Mouse (Mus musculus) heart, embryonic 10.5 days (tissue): ENCODE measurements at regions not wholly inside any gene's neighbourhood (a gene's known extent, or its start where the extent isn't known, plus 50 kb on each side); places are given as distances from the start of the nearest gene placed in this dataset.

Experiments
- DNase-seq: peaks from one replicate; pipeline ENCODE4 v3.0.0-alpha.2; 2017; ENCODE audit warnings: low spot score
- H3K27ac ChIP-seq: fragments of 300-500 bp; sonication (generic); 2 replicates; pipeline ENCODE4 v1.5.1; 2016; ENCODE audit warnings: mild to moderate bottlenecking
- H3K27me3 ChIP-seq: fragments of 300-500 bp; sonication (generic); 2 replicates; pipeline ENCODE4 v1.6.1; 2016; ENCODE audit warnings: mild to moderate bottlenecking; ENCODE audit not compliant: poor library complexity, insufficient read depth, severe bottlenecking
- H3K36me3 ChIP-seq: fragments of 300-500 bp; sonication (generic); 2 replicates; pipeline ENCODE4 v1.6.1; 2016; ENCODE audit warnings: mild to moderate bottlenecking, moderate library complexity
- H3K4me1 ChIP-seq: fragments of 300-500 bp; sonication (generic); 2 replicates; pipeline ENCODE4 v1.6.1; 2016; ENCODE audit warnings: mild to moderate bottlenecking
- H3K4me3 ChIP-seq: fragments of 300-500 bp; sonication (generic); 2 replicates; pipeline ENCODE4 v1.5.1; 2016; ENCODE audit warnings: mild to moderate bottlenecking, moderate library complexity
- H3K9me3 ChIP-seq: fragments of 300-500 bp; sonication (generic); 2 replicates; pipeline ENCODE4 v1.6.1; 2016; ENCODE audit warnings: mild to moderate bottlenecking, moderate library complexity
- WGBS: fragments of 180-500 bp; shearing (Covaris S2); methylation state at CpG from one replicate; pipeline ENCODE4 v1.1.7; 2016; 5-methylcytosine and 5-hydroxymethylcytosine counted together

- Histone ChIP-seq H3K27me3 (no peaks in the 10 kb centered on the region), H3K9me3 (no peaks in the 10 kb centered on the region), H3K36me3 (no peaks in the 10 kb centered on the region), H3K4me3 (no peak overlapping the region; the same call in 1 of the 2 replicates), H3K27ac (peak overlapping the region; percentile 62; the same call in 1 of the 2 replicates), H3K4me1 (peaks cover 15% of the 10 kb centered on the region; the same call in 1 of the 2 replicates)
- DNase-seq: no peak
- 73% methylated on average over 7 of the region's 7 CpGs for WGBS
These were observed 102.1 kb upstream of the Rap1b start for GRCm38 (mm10) chr10:117947911-117948310.

GRCm38 (mm10) chr10:117952116-117953025, 106.5 kb upstream of the Rap1b start:
- no peaks in the 10 kb centered on the region for H3K9me3 ChIP-seq
- 0 out of 2 replicates have a peak overlapping the region, but pooled peaks have one; percentile 12 for H3K4me3 ChIP-seq
- 69% methylated on average over 26 of the region's 26 CpGs for WGBS
- H3K36me3 ChIP-seq: no peaks in the 10 kb centered on the region
- no peak for DNase-seq
- peaks cover 5% of the 10 kb centered on the region; the same call in 1 of the 2 replicates for H3K4me1 ChIP-seq
- H3K27ac ChIP-seq: 0 out of 2 replicates have a peak overlapping the region, but pooled peaks have one; percentile 42
- no peaks in the 10 kb centered on the region for H3K27me3 ChIP-seq

DNA sequence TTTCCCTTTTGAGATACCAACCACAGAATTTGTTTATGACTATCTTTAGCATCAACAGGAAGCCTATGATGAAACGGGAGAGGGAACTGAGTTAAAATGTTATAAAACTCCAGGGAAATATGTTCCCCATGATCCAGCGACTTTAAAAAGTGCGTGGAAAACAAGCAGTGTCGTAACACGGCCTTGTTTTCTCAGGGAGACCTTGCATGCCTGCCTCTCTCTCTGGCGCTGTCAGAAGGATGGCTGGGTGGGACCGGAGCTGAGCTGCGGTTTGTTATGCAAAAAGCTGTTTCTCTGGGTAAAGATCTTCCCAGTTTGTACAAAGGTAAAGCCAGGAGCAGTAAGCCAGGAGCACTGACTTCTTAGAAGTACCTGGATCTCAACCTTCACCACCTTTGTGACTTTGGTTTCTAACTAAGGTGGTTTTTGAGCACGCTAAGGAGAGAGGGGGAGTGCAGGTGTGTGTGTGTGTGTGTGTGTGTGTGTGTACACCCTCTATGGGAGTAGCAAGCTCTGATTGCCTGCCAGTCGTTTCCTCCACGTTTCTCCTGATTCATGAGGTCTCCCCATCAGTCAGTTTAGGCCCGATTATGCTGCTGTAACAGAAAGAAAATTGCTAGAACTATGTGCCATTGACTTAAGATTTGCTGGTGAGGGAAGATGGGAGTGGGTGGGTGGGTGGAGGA, 107.3 kb upstream of the Rap1b start:
- WGBS: 35% methylated on average over 12 of the region's 12 CpGs
- DNase-seq: no peak
- H3K36me3 ChIP-seq: no peaks in the 10 kb centered on the region
- H3K4me3 ChIP-seq: no peak overlapping the region
- H3K9me3 ChIP-seq: no peaks in the 10 kb centered on the region
- no peaks in the 10 kb centered on the region for H3K27me3 ChIP-seq
- no peaks in the 10 kb centered on the region; the same call in 1 of the 2 replicates for H3K4me1 ChIP-seq
- H3K27ac ChIP-seq: no peak overlapping the region

DNA sequence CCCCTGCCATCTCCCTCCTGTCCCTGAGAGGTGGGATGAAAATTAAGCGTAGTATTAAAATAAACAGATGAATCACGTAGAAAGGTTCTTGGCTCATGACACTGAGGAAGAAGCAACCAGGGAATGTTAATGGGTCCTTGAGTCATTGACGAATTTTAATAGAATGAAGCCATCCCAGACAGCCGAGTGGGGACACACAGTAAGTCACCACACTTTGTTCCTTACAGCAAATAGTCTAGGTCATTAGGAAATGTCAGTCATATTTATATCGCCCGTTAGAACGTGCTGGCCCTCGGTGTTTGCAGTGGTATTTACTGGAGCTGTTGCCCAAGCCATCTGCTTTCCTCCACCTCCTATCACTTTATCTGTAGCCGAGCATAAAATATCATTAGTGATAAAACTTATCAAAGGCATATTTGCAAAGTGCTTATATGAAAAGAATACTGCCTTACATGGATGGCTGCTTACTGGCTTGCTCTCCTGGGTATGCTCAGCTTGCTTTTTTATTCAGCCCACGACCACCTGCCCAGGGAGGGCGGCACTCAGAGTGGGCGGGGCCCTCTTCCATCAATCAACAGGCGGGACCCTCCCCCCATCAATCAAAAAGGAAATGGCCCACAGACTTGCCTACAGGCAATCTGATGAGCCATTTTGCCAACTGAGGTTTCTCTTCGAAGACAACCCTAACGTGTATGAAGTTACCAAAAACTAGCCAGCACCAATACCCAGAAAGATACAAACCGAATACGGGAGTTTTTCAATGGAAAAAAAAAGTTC, 110.5 kb upstream of the Rap1b start:
- H3K4me1 ChIP-seq: no peaks in the 10 kb centered on the region; the same call in 1 of the 2 replicates
- no peak overlapping the region for H3K27ac ChIP-seq
- H3K9me3 ChIP-seq: no peaks in the 10 kb centered on the region
- no peaks in the 10 kb centered on the region for H3K27me3 ChIP-seq
- no peak for DNase-seq
- no peak overlapping the region for H3K4me3 ChIP-seq
- 86% methylated on average over 17 of the region's 17 CpGs for WGBS
- H3K36me3 ChIP-seq: no peaks in the 10 kb centered on the region

- H3K27me3 ChIP-seq: 0 out of 2 replicates have a peak, but pooled peaks cover 5% of the 10 kb centered on the region
- H3K4me1 ChIP-seq: no peaks in the 10 kb centered on the region
- no peaks in the 10 kb centered on the region for H3K9me3 ChIP-seq
- H3K36me3 ChIP-seq: no peaks in the 10 kb centered on the region
- H3K4me3 ChIP-seq: no peak overlapping the region
- DNase-seq: no peak
- 69% methylated on average over 6 of the region's 6 CpGs for WGBS
- H3K27ac ChIP-seq: no peak overlapping the region
These were observed 128.9 kb upstream of the Rap1b start for GRCm38 (mm10) chr10:117974706-117975105.

DNA sequence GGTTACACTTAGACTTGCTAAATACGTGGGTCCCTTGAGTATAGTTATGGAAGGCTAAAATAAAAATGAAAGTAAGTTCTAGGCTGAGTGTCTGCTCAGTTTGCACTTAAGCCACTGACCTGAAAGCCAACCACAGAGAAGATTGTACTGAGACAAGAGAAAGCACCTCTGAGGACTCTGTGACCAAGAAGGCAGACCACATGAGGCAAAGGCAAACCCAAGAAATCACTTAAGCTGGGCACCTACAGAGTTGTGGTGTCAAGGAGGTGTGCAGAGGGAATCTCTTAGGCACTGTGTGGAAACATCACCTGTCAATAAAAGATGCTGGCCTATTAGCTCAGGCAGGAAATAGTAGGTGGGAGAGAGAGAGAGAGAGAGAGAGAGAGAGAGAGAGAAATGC, 129.6 kb upstream of the Rap1b start:
- Histone ChIP-seq H3K27me3 (0 out of 2 replicates have a peak, but pooled peaks cover 5% of the 10 kb centered on the region), H3K4me3 (no peak overlapping the region), H3K27ac (no peak overlapping the region), H3K4me1 (no peaks in the 10 kb centered on the region), H3K36me3 (no peaks in the 10 kb centered on the region), H3K9me3 (no peaks in the 10 kb centered on the region)
- no peak for DNase-seq
- WGBS: 81% methylated on average over 1 of the region's 1 CpGs

DNA sequence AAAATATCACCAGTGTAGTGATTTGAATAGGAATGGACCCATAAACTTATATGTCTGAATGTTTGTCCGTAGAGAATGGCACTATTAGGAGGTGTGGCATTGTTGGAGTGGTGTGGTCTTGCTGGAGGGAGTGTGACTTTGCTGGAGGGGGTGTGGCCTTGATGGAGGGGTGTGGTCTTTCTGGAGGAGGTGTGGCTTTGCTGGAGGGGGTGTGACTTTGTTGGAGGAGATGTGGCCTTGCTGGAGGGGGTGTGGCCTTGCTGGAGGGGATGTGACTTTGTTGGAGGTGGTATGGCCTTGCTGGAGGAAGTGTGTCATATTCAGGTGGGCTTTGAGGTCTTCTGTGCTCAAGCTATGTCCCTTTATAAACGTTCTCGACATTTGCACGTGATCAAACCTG, 133.3 kb upstream of the Rap1b start:
- DNase-seq: no peak
- H3K27me3 ChIP-seq: 0 out of 2 replicates have a peak, but pooled peaks cover 5% of the 10 kb centered on the region
- no peak overlapping the region for H3K27ac ChIP-seq
- no peaks in the 10 kb centered on the region for H3K36me3 ChIP-seq
- H3K4me1 ChIP-seq: peaks cover 4% of the 10 kb centered on the region; the same call in 1 of the 2 replicates
- no peaks in the 10 kb centered on the region for H3K9me3 ChIP-seq
- WGBS: 89% methylated on average over 4 of the region's 4 CpGs
- H3K4me3 ChIP-seq: no peak overlapping the region

DNA sequence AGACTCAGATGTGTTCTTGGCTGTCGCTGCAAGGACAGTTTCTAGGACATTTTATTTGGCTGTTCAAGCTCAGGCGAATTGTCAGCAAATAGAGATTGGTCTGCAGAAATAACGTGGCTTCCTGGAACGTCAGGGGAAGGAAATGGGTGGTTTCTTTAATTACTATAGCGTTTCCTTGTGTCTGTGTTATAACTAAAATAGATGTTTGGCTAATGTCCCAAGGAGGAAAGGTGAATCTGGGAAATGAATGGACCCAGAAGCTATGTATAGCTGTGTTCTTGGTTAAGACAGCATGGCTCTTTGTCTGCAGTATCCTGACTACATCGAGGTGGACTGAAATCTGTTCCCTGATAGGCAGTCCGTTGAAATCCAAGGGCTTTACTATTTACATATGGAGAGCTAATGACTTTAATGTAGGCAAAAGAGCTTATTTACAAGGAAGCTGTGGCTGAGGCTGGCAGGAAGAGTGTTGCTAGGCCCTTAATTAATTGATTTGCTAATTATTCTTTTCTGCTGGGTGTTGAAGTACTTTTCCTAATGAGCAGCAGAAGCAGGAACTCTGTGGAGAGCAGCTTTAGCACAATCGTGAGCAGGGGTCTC, 136.9 kb upstream of the Rap1b start:
- Histone ChIP-seq H3K36me3 (no peaks in the 10 kb centered on the region), H3K4me1 (peaks cover 17% of the 10 kb centered on the region), H3K9me3 (no peaks in the 10 kb centered on the region), H3K4me3 (no peak overlapping the region), H3K27ac (no peak overlapping the region), H3K27me3 (no peaks in the 10 kb centered on the region)
- no peak for DNase-seq
- WGBS: 40% methylated on average over 8 of the region's 8 CpGs

DNA sequence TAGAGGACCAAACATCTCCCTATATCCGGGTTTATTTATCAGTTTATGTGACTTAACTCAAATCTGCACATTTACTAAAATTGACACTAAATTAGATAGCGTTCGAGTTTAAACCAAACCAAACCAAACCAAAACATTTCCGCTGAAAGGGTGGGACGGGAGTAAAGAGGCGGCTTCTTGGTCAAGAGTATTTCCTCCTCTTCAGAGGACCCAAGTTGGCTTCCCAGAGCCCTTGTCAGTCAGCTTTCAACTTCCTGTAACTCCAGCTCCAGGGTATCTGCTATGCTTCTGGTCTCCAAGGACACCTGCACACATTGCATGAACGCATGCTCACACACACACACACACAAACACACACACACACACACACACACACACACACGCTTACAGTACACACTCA, 137.4 kb upstream of the Rap1b start:
- no peaks in the 10 kb centered on the region for H3K36me3 ChIP-seq
- WGBS: 70% methylated on average over 8 of the region's 8 CpGs
- H3K4me1 ChIP-seq: peaks cover 23% of the 10 kb centered on the region
- DNase-seq: no peak
- no peak overlapping the region for H3K27ac ChIP-seq
- no peaks in the 10 kb centered on the region for H3K27me3 ChIP-seq
- H3K4me3 ChIP-seq: no peak overlapping the region
- H3K9me3 ChIP-seq: no peaks in the 10 kb centered on the region

- no peak for DNase-seq
- H3K27ac ChIP-seq: no peak overlapping the region
- WGBS: 83% methylated on average over 15 of the region's 15 CpGs
- no peaks in the 10 kb centered on the region for H3K27me3 ChIP-seq
- no peaks in the 10 kb centered on the region for H3K36me3 ChIP-seq
- peaks cover 25% of the 10 kb centered on the region for H3K4me1 ChIP-seq
- no peak overlapping the region for H3K4me3 ChIP-seq
- H3K9me3 ChIP-seq: no peaks in the 10 kb centered on the region
These were observed 139.2 kb upstream of the Rap1b start for GRCm38 (mm10) chr10:117984784-117985602.

DNA sequence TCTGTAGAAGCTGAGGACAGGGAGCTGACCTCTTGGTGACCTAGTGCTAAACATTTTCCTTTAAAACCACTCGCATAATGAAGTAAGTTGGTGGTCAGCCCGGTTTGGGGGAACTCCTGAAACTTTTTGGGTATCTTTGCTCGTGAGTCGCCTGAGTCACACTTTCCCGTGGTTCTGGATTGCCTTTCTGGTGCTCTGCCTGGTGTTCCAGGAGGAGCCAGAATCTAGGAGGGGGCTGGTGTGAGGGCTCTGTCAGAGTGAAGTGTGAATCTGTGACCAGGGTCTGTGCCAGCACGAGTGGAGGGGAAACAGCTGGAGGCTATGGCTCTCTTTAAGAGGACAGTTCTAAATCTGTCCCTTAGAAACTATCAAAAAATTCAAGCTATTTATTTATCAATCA, 141.8 kb upstream of the Rap1b start:
- DNase-seq: no peak
- H3K36me3 ChIP-seq: no peaks in the 10 kb centered on the region
- no peaks in the 10 kb centered on the region for H3K9me3 ChIP-seq
- 49% methylated on average over 6 of the region's 6 CpGs for WGBS
- no peaks in the 10 kb centered on the region for H3K27me3 ChIP-seq
- H3K4me1 ChIP-seq: peaks cover 22% of the 10 kb centered on the region
- H3K4me3 ChIP-seq: no peak overlapping the region
- H3K27ac ChIP-seq: peak overlapping the region; percentile 81

GRCm38 (mm10) chr10:117988076-117988475, 142.2 kb upstream of the Rap1b start:
- Histone ChIP-seq H3K4me1 (peaks cover 20% of the 10 kb centered on the region), H3K27ac (peak overlapping the region; percentile 81), H3K36me3 (no peaks in the 10 kb centered on the region), H3K9me3 (no peaks in the 10 kb centered on the region), H3K4me3 (no peak overlapping the region), H3K27me3 (no peaks in the 10 kb centered on the region)
- no peak for DNase-seq
- 44% methylated on average over 5 of the region's 5 CpGs for WGBS
